Mouse (Mus musculus): ENCODE measurements around the gene Sh3bp5.

DNA sequence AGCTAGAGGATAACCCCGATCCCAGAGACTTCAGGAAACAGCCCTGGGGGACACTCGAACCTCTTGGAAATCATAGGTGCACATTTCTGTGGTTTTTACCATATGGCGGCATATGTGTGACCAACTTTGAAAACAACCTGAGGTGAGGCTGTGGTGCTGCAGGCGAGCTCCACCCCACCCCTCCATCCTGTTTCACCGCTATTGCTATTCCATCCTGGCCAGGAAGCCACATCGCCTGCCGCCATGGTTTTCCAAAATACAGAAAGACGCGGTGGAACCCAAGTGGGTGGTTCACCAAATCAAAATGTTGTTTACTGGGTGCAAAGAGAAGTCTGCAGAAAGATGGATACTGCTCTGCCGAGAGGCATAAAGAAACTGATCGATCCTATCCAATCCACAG lies 37.1 kb downstream of the Sh3bp5 start:
- TF ChIP-seq CTCF (IDR thresholded peaks at IDR 0.05; ENCODE audit: low read depth), result no peak
- no peak for TF ChIP-seq EP300 (IDR thresholded peaks at IDR 0.05; ENCODE audit: low read depth)
